Mouse (Mus musculus): ENCODE data around the gene Tkfc.

Tkfc gene

DNA sequence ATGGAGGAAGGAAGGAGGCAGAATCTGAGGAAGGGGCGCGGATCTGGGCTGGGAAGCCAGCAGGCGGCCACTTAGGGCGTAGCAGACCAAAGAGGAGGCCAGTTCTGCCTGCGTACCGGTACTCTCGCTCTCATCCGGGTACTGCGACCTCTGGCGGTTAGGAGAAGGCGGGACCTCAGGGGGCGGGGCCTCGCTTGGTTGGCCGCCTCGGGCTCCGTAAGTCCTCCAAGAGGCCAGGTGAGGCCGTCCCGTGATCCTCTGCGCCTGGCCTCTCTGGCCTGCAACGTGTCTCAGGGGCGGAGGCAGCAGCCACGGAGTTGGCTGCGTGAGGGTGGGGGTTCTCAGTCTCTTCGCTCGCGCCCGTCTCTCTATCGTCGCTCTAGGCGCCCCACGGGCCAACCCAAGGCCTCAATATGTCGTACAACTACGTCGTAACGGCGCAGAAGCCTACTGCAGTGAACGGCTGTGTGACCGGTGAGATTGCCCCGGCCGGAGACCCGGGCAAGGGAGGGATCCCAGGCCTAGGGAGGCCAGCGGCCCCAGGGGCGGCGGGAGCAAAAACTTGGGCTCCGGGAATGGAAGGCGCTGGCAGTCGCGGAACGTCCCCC lies at the start of gene Tkfc, which contains the start of gene Ddb1:
Gene Tkfc (minus strand): TSS at position 362 of the 608 bp plus-strand sequence.
Gene Ddb1 (plus strand): TSS at position 35 of the 608 bp plus-strand sequence.
- DNase-seq (ENCODE audit: low spot score in 2 of 2), result peak; percentile 99

DNA sequence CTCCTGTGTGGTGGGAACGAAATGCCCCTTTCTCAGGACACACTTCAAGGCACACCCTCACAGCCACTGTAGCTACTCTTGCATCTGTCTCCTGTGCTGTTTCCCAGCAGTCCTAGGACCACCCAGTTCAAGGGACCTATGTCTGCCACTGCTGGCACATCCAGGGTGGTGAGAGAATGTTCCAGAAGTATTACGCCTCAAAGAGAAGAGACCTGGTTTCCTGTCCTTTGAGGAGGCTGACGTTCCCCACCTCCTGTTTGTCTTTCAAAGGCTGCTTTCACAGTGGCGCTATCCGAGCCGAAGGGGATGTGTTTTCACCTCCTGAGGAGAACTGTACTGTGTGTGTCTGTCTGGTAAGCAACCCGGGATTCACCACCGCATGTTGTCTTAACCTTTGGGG lies 42.7 kb upstream of the Tkfc start:
- no peak for DNase-seq (ENCODE audit: low spot score in 2 of 2)

GRCm38 (mm10) chr19:10645616-10646015 lies 40.2 kb upstream of the Tkfc start:
- DNase-seq (ENCODE audit: low spot score in 2 of 2), result no peak

DNA sequence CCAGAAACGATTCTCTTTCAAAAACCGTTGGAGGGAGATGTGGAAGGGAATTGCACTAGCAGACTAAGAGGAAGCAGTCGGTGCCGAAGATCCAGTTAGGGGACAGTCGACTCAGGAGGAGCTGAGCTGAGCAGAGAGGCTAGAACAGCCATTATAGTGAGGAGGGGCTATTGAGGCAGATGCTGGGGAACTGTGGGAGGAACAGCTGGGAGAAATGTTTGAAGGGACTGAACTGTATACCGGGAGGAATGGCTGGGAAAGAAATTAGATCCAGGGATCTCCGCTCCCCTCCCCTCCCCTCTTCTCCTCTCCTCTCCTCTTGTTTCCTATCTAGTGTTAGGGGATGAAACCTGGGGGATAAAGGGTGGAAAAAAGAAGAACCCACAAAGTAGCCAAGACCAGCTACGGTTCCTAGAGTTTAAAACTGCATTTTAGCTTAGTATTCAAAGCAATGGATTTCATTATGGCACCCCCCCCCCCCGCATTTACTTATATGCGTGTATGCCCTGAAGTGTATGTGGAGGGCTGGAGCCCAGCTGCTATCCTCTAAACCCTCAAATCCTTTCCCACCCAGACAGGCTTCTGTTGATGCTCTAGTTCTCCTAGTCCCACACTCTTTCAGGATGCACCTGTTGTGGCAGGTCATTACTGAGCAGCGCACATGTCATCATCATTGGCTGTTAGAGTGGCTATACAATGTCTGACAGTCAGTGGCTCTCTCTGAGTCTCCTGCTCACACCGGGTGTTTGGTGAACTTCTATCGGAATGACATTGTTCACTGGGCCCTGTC lies 35.3 kb upstream of the Tkfc start:
- no peak for DNase-seq (ENCODE audit: low spot score in 2 of 2)

- no peak for DNase-seq (ENCODE audit: low spot score in 2 of 2)
Measured at GRCm38 (mm10) chr19:10640080-10640479, 34.6 kb upstream of the Tkfc start.

DNA sequence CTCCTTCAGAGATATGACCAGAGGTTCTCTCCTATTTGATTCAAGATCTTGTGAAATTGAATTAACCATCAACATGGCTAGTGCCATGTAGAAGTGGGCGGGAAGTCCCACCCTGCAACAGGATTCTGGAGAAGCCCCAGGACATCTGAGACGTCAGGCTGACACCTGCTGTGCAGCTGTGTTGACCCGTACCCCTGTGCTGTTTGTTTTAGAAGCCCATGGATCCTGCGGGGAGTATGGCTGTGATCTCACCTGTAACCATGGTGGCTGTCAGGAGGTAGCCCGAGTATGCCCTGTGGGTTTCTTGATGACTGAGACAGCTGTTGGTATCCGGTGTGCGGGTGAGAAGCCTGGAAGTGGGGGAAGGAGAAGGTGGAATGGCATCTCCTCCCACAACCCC lies 32.4 kb upstream of the Tkfc start:
- no peak for DNase-seq (ENCODE audit: low spot score in 2 of 2)

DNA sequence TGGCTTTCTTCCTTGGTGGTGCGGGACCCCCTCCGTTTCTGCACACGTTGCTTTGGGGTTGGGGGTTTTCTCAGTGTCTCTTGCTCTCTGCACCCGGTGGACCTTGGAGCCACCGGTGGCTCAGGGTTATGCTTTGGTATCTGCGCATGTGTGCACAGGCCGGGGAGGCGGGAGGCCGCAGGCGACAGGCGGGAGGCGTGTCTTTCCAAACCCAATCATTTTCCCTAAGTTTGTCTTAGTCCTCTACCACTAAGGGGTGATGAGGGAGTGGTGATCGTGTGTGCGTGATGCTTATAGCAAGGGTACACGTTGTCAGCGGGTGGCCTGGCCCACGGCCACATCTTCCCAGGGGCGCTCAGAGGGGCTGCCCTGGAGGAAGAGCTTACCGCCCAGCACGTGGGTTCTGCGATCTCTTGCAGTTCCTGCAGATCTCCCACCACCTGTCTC lies 29.4 kb upstream of the Tkfc start:
- DNase-seq (ENCODE audit: low spot score in 2 of 2), result peak; percentile 52 to 55

GRCm38 (mm10) chr19:10634106-10634871 lies 28.8 kb upstream of the Tkfc start, which contains the start of gene Vwce:
TSS of gene Vwce (plus strand) at chr19:10634213.
- DNase-seq (ENCODE audit: low spot score in 2 of 2), result peak in 1 of 2 experiments; percentile 39

- no peak for DNase-seq (ENCODE audit: low spot score in 2 of 2)
Measured at GRCm38 (mm10) chr19:10608573-10609240, 3.3 kb upstream of the Tkfc start.

GRCm38 (mm10) chr19:10605901-10606622 lies 608 bp upstream of the Tkfc start:
- no peak for DNase-seq (ENCODE audit: low spot score in 2 of 2)

GRCm38 (mm10) chr19:10604534-10604933 lies 920 bp downstream of the Tkfc start:
- DNase-seq (ENCODE audit: low spot score in 2 of 2), result no peak

GRCm38 (mm10) chr19:10603660-10604523 lies 1.6 kb downstream of the Tkfc start:
- no peak for DNase-seq (ENCODE audit: low spot score in 2 of 2)

DNA sequence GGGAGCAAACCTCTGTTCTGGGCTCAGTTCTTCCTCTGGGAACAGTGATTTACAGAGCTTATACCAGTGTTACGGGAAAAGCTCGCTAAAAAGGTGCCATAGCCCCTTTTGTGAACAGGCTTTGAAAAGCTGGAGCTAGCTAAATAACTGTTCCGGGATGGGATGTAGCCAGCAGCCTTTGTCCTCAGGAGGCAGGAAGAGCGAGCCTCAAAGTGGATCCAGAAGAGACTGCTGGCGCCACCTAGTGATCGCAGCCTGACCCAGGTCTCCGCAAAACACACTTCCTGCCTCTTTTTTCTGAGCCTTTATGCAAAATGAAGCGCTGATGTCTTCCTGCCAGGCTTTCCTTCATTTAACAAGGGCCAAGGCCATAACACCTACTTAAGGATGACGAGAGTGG lies 2.7 kb downstream of the Tkfc start:
- peak; percentile 76 to 82 for DNase-seq (ENCODE audit: low spot score in 2 of 2)

DNA sequence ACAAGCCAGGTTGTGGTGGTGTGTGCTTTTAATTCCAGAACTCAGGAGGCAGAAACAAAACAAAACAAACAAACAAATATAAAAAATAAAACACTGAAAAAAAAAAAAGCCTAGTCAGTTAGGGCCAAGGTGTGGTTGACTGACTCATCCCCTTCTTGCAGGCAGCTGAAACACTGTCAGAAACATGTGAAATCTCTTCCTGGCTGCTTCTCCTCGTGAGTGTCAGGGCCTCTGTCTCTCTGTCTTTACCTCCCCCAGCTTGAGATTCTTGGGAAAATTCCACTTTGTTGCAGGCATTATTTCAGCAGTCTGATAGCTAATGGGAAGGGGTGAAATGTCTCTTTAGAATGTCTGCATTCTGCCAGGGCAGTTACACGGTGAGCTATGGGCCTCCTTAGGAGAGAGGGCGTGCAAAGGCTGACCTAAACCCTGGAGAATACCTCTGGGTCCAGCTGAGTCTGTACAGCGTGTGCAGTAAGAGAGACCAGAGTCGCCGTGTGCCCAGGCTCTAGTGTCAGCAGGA lies 3.1 kb downstream of the Tkfc start:
- no peak for DNase-seq (ENCODE audit: low spot score in 2 of 2)

- no peak for DNase-seq (ENCODE audit: low spot score in 2 of 2)
Measured at GRCm38 (mm10) chr19:10599648-10600047, 5.8 kb downstream of the Tkfc start.

DNA sequence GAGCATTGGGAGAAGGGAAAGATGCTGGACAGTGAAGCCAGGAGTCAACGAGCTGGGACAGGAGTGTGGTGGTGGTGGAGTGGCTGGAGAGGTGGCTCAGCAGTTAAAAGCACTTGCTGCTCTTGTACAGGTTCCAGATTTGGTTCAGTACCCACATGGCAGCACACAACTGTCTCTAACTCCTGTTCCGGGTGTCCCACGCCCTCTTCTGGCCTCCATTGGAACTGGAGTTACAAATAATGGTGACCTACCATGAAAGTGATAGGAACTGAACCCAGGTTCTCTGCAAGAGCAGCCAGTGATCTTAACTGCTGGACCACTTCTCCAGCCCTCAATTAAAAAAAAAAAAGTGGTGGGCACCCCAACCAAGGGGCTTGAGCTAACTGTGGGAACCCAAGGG lies 7.3 kb downstream of the Tkfc start:
- no peak for DNase-seq (ENCODE audit: low spot score in 2 of 2)

- DNase-seq (ENCODE audit: low spot score in 2 of 2), result no peak
Measured at GRCm38 (mm10) chr19:10591659-10592377, 13.6 kb downstream of the Tkfc start.

GRCm38 (mm10) chr19:10590301-10590700 lies 15.2 kb downstream of the Tkfc start:
- no peak for DNase-seq (ENCODE audit: low spot score in 2 of 2)

Measured in frontal cortex, postnatal 10 days (tissue).